17 mouse cellular contexts compared by ENCODE assay signal in the genomic region with DNA sequence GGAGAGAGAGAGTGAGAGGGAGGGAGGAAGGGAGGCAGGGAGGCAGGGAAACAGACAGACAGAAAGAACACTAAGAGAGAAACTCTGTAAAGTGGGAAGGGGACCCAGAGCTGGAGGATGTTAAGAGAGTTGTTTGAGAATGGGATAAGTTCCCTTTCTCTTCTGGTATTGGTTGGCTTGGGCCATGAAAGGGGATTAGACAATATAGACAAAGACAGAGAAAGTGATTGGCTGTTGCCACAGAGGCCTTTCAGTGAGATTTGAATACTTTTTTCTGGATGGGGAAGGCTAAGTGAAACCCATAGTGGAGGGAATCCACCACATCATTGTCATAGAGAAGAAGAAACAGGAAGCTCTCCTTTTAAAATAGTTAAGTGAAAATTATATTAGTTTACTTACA.
"Had no signal": no experiment of that assay in that cellular context is flagged by ENCODE, and none has a peak within 500 bp of the region (broad histone marks: within the 10 kb centered on the region; RNA-seq: fewer than 3 reads in every experiment).

No protein-coding gene starts in this region.

- H3K4me2 ChIP-seq: lung, embryonic 14.5 days; neural tube, embryonic 13.5 days; neural tube, embryonic 15.5 days had no signal

- H3K27ac ChIP-seq: liver, embryonic 14.5 days; neural tube, embryonic 13.5 days; neural tube, embryonic 15.5 days had no signal

- H3K4me1 ChIP-seq: neural tube, embryonic 13.5 days; neural tube, embryonic 15.5 days had no signal

- H3K9ac ChIP-seq: liver, embryonic 14.5 days; lung, embryonic 14.5 days; neural tube, embryonic 13.5 days; neural tube, embryonic 15.5 days had no signal

- H3K27me3 ChIP-seq: neural tube, embryonic 13.5 days; neural tube, embryonic 15.5 days had no signal

- H3K4me3 ChIP-seq: myocyte; neural tube, embryonic 13.5 days; neural tube, embryonic 15.5 days had no signal

- H3K36me3 ChIP-seq: neural tube, embryonic 13.5 days; neural tube, embryonic 15.5 days had no signal

- DNase-seq: lung, adult 18-20 months; lung, embryonic 14.5 days; lung, postnatal 10 days; lung, postnatal 4 days; midbrain, embryonic 14.5 days; retina, postnatal 1 day; right cerebral cortex, adult 18-20 months; right cerebral cortex, postnatal 25 days; right cerebral cortex, postnatal 4 days; spleen, adult 18-20 months; thymus, adult 18-20 months; thymus, postnatal 14 days; thymus, postnatal 36 days had no signal

- H3K9me3 ChIP-seq: neural tube, embryonic 13.5 days; neural tube, embryonic 15.5 days had no signal
